Mouse (Mus musculus): ENCODE results near the gene Insc.

GRCm38 (mm10) chr7:114768516-114768915, 25.0 kb downstream of the Insc start:
- TF ChIP-seq CTCF (conservative IDR thresholded peaks at IDR 0.05; ENCODE audit: insufficient read depth, insufficient read length, low read depth, low read length) (no peak), POLR2A (IDR thresholded peaks at IDR 0.05; ENCODE audit: low read depth, low read length) (no peak)
